Mouse (Mus musculus): ENCODE data around the gene Pacrg. TPM values are rescaled to one million over a fixed set of nuclear protein-coding genes. Genes with fewer than 3 reads are reported as not detected.
A peak's percentile ranks its signal among the peaks of the same experiment; 100 is the strongest.

Gene Pacrg
- total and polyA plus RNA-seq, 2 experiments from 2014 or later: 1.1 to 1.4 TPM

DNA sequence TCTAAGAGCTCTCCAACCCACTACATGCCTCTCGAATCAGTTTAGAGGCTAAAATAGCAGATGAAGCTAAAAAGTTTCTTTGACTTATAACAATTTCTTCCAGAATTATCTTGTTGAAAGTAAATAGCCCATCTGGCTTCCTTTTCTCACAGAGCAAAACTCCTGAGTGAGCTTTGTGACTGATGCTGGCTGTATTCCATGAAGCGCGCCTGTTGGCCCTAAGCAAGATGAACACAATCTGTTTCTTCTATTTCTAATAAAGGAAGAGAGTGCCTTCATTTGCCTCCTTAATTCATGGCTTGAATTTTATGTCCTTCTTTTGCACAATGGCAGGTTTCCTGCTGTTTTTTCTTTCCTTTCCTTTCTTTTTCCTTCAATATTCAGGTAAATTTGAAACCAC, 14.1 kb upstream of the Pacrg start:
- Histone ChIP-seq H3K27ac (ENCODE audit: low read depth) (no peak overlapping the region), H3K27me3 (ENCODE audit: control insufficient read depth, insufficient read depth, low read length) (no peaks in the 10 kb centered on the region), H3K9ac (replicated peaks; ENCODE audit: low read depth, low read length) (no peak overlapping the region), H3K4me3 (ENCODE audit: low read depth, low read length) (no peak overlapping the region), H3K4me1 (ENCODE audit: control insufficient read depth, insufficient read depth) (no peaks in the 10 kb centered on the region), H3K9me3 (replicated peaks; ENCODE audit: control insufficient read depth, low read length) (no peaks in the 10 kb centered on the region), H3K4me2 (ENCODE audit: low read depth, low read length) (no peak overlapping the region), H3K36me3 (replicated peaks; ENCODE audit: control insufficient read depth, insufficient read depth, low read length) (no peaks in the 10 kb centered on the region)
- 88% methylated on average over 3 of the region's 3 CpGs for WGBS
- TF ChIP-seq CTCF (IDR thresholded peaks at IDR 0.05; ENCODE audit: low read depth) (no peak), EP300 (IDR thresholded peaks at IDR 0.05; ENCODE audit: low read depth) (no peak)
- DNase-seq (ENCODE audit: low spot score): no peak
- no peak for ATAC-seq (ENCODE audit: insufficient read depth, low read depth)

DNA sequence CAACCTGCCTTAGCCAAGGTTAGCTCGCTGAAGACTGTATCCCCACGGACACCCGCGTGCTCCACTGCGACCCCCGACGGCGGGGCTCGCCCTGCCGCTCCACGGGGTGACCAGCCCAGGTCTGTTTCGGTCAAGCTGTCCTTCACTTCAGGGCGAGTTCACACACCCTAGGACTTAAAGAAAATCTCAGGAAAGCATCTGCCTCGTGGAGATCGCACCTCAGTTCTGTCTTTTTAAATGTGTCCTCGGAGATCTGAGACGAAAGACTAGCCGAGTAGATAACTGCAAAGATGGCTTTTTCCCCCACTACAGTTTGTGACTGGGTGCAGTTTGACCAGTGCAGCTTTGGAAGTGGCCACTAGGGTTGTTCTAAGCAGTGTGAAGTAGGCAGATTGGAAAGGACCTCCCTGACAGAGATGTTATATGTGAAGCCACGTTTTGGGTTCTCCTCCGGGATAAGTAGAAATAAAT, 655 bp upstream of the Pacrg start:
- peak overlapping the region; percentile 70 for H3K27ac ChIP-seq (ENCODE audit: low read depth)
- no peaks in the 10 kb centered on the region for H3K36me3 ChIP-seq (replicated peaks; ENCODE audit: control insufficient read depth, insufficient read depth, low read length)
- H3K9me3 ChIP-seq (replicated peaks; ENCODE audit: control insufficient read depth, low read length): no peaks in the 10 kb centered on the region
- no peaks in the 10 kb centered on the region for H3K27me3 ChIP-seq (ENCODE audit: control insufficient read depth, insufficient read depth, low read length)
- no peak for TF ChIP-seq EP300 (IDR thresholded peaks at IDR 0.05; ENCODE audit: low read depth)
- TF ChIP-seq CTCF (IDR thresholded peaks at IDR 0.05; ENCODE audit: low read depth): peak; percentile 66
- H3K9ac ChIP-seq (replicated peaks; ENCODE audit: low read depth, low read length): peak overlapping the region; percentile 75
- no peaks in the 10 kb centered on the region for H3K4me1 ChIP-seq (ENCODE audit: control insufficient read depth, insufficient read depth)
- H3K4me3 ChIP-seq (ENCODE audit: low read depth, low read length): peak overlapping the region; percentile 82
- 3% methylated on average over 20 of the region's 20 CpGs for WGBS
- DNase-seq (ENCODE audit: low spot score) (peak; percentile 79), ATAC-seq (ENCODE audit: insufficient read depth, low read depth) (peak; percentile 72)
- peak overlapping the region; percentile 94 for H3K4me2 ChIP-seq (ENCODE audit: low read depth, low read length)

DNA sequence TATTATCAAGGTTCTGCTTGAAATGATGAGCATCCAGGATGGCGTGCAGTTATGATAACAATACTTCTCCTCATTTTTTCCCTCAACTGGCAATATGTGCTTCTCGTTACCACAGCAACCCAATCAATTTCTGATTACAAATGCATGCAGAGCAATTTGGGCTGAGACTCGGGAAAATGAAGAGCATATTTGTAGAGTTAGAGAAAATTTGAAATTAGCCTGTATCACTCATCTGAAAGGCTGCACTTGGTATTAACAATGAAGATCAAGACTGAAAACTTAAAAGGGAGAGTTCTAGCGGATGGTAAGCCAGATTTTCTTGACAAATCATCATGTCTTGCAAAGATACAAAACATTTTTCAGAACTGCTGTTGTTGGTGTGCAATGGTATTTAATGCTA, 21.1 kb downstream of the Pacrg start:
- no peaks in the 10 kb centered on the region for H3K27me3 ChIP-seq (ENCODE audit: control insufficient read depth, insufficient read depth, low read length)
- no peak overlapping the region for H3K4me3 ChIP-seq (ENCODE audit: low read depth, low read length)
- H3K9me3 ChIP-seq (replicated peaks; ENCODE audit: control insufficient read depth, low read length): no peaks in the 10 kb centered on the region
- no peak for TF ChIP-seq CTCF (IDR thresholded peaks at IDR 0.05; ENCODE audit: low read depth)
- ATAC-seq (ENCODE audit: insufficient read depth, low read depth): no peak
- H3K27ac ChIP-seq (ENCODE audit: low read depth): no peak overlapping the region
- no peak overlapping the region for H3K9ac ChIP-seq (replicated peaks; ENCODE audit: low read depth, low read length)
- 62% methylated on average over 4 of the region's 4 CpGs for WGBS
- no peaks in the 10 kb centered on the region for H3K4me1 ChIP-seq (ENCODE audit: control insufficient read depth, insufficient read depth)
- no peak overlapping the region for H3K4me2 ChIP-seq (ENCODE audit: low read depth, low read length)
- H3K36me3 ChIP-seq (replicated peaks; ENCODE audit: control insufficient read depth, insufficient read depth, low read length): no peaks in the 10 kb centered on the region
- no peak for DNase-seq (ENCODE audit: low spot score)

DNA sequence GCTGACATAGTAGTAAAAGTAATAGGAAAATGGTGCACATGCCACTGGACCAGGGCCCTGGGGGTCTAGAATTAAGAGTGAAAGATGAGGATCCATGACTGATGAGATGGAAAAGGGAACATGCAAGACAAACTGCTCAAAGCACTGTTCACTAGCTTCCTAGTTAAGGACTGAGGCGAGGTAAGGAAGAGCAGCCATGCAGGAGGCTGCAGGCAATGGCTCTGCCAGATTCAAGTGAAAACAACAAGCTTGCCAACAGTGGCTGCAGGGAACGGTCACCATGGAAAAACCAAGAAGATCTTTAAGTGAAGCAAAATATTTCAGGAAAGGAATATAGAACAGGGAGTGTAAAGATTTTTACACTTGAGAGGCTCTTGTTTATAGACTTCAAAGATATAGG, 31.5 kb downstream of the Pacrg start:
- no peaks in the 10 kb centered on the region for H3K9me3 ChIP-seq (replicated peaks; ENCODE audit: control insufficient read depth, low read length)
- H3K4me1 ChIP-seq (ENCODE audit: control insufficient read depth, insufficient read depth): no peaks in the 10 kb centered on the region
- H3K4me2 ChIP-seq (ENCODE audit: low read depth, low read length): no peak overlapping the region
- no peaks in the 10 kb centered on the region for H3K36me3 ChIP-seq (replicated peaks; ENCODE audit: control insufficient read depth, insufficient read depth, low read length)
- H3K4me3 ChIP-seq (ENCODE audit: low read depth, low read length): no peak overlapping the region
- no peak overlapping the region for H3K9ac ChIP-seq (replicated peaks; ENCODE audit: low read depth, low read length)
- H3K27me3 ChIP-seq (ENCODE audit: control insufficient read depth, insufficient read depth, low read length): no peaks in the 10 kb centered on the region
- TF ChIP-seq CTCF (IDR thresholded peaks at IDR 0.05; ENCODE audit: low read depth) (no peak), EP300 (IDR thresholded peaks at IDR 0.05; ENCODE audit: low read depth) (no peak)
- H3K27ac ChIP-seq (ENCODE audit: low read depth): no peak overlapping the region
- 66% methylated on average over 2 of the region's 2 CpGs for WGBS
- ATAC-seq (ENCODE audit: insufficient read depth, low read depth): no peak
- DNase-seq (ENCODE audit: low spot score): no peak

DNA sequence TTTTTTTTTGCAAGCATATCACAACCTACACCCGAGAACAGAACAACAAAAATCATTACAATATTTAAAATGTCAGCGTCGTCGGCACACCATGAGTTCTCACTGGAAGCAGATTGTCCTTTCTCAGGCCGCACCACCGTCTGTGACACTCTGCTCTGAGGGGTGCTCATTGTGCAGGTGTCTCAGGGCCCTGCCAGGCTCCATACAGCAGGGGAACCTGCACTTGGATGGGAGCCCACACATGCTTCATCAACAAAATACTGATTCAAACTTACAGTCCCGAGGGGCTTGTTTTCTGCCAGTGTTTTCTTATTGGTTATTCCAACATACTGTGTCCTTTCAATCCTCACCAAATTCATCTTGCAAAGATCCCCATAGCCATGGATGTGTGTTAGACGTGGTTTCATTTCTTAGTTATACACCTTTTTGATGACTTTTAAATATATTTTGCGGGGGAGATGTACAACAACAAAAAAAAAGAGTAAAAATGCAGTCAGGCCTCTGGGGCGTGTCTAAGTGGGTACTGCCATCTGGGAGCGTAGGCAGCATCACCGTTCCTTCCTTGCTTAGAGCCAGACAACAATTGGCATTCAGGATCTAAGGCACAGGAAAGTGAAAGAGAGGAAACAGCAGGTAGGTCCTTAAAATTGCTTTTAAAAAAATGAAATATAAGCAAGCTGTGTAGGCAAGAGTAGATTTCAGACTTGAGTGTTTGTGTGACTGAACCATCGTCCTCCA, 32.7 kb downstream of the Pacrg start:
- ATAC-seq (ENCODE audit: insufficient read depth, low read depth) (no peak), DNase-seq (ENCODE audit: low spot score) (no peak)
- H3K9ac ChIP-seq (replicated peaks; ENCODE audit: low read depth, low read length): no peak overlapping the region
- no peak overlapping the region for H3K27ac ChIP-seq (ENCODE audit: low read depth)
- 80% methylated on average over 13 of the region's 13 CpGs for WGBS
- no peaks in the 10 kb centered on the region for H3K36me3 ChIP-seq (replicated peaks; ENCODE audit: control insufficient read depth, insufficient read depth, low read length)
- no peaks in the 10 kb centered on the region for H3K4me1 ChIP-seq (ENCODE audit: control insufficient read depth, insufficient read depth)
- H3K9me3 ChIP-seq (replicated peaks; ENCODE audit: control insufficient read depth, low read length): no peaks in the 10 kb centered on the region
- H3K4me2 ChIP-seq (ENCODE audit: low read depth, low read length): no peak overlapping the region
- H3K27me3 ChIP-seq (ENCODE audit: control insufficient read depth, insufficient read depth, low read length): no peaks in the 10 kb centered on the region
- TF ChIP-seq EP300 (IDR thresholded peaks at IDR 0.05; ENCODE audit: low read depth) (no peak), CTCF (IDR thresholded peaks at IDR 0.05; ENCODE audit: low read depth) (no peak)
- no peak overlapping the region for H3K4me3 ChIP-seq (ENCODE audit: low read depth, low read length)

DNA sequence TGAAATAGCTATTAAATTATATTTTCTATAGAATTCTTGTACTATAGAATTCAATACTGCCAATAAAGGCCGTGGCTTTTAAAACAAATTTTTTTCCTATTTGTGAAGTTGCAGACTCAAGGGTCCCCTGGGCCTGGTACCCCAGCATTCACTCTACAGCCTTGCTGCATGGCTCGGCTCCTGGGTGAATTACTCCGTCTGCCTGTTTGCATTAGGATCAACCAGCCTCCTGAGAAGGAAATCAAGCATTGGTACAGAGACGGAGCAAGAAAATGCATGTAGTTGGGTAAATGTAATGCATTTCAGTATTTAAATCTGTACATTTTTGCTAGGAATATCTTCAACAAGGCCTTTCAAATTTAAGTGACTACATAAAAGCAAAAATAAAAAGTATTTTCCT, 33.4 kb downstream of the Pacrg start:
- H3K27me3 ChIP-seq (ENCODE audit: control insufficient read depth, insufficient read depth, low read length): no peaks in the 10 kb centered on the region
- DNase-seq (ENCODE audit: low spot score) (no peak), ATAC-seq (ENCODE audit: insufficient read depth, low read depth) (no peak)
- no peaks in the 10 kb centered on the region for H3K9me3 ChIP-seq (replicated peaks; ENCODE audit: control insufficient read depth, low read length)
- H3K4me2 ChIP-seq (ENCODE audit: low read depth, low read length): no peak overlapping the region
- no peak for TF ChIP-seq EP300 (IDR thresholded peaks at IDR 0.05; ENCODE audit: low read depth)
- TF ChIP-seq CTCF (IDR thresholded peaks at IDR 0.05; ENCODE audit: low read depth): no peak
- no peaks in the 10 kb centered on the region for H3K4me1 ChIP-seq (ENCODE audit: control insufficient read depth, insufficient read depth)
- WGBS: 86% methylated on average over 4 of the region's 4 CpGs
- no peaks in the 10 kb centered on the region for H3K36me3 ChIP-seq (replicated peaks; ENCODE audit: control insufficient read depth, insufficient read depth, low read length)
- H3K4me3 ChIP-seq (ENCODE audit: low read depth, low read length): no peak overlapping the region
- H3K9ac ChIP-seq (replicated peaks; ENCODE audit: low read depth, low read length): no peak overlapping the region
- no peak overlapping the region for H3K27ac ChIP-seq (ENCODE audit: low read depth)
